Mouse (Mus musculus): ENCODE measurements at regions not wholly inside any gene's neighbourhood (a gene's known extent, or its start where the extent isn't known, plus 50 kb on each side); places are given as distances from the start of the nearest gene placed in this dataset.
"Not testable (repeated sequence)": the region's sequence is repeated elsewhere in the genome, so short reads cannot be mapped to it uniquely, and the experiment has no call there.

- intact Hi-C loops (cut with DNase I) = no loop called here
- DNase-seq (ENCODE audit: low spot score in 2 of 2) = no peak
Observed at GRCm38 (mm10) chr3:83416536-83416935, 288.8 kb downstream of the Dchs2 start.

GRCm38 (mm10) chr3:83424267-83424666 lies 296.5 kb downstream of the Dchs2 start:
- no peak for DNase-seq (ENCODE audit: low spot score in 2 of 2)
- intact Hi-C loops (cut with DNase I) = no loop called here

GRCm38 (mm10) chr3:83429376-83429775 lies 301.6 kb downstream of the Dchs2 start:
- intact Hi-C loops (cut with DNase I) = no loop called here
- DNase-seq (ENCODE audit: low spot score in 2 of 2) = no peak

GRCm38 (mm10) chr3:83446154-83446667 lies 318.5 kb downstream of the Dchs2 start:
- intact Hi-C loops (cut with DNase I) = no loop called here
- DNase-seq (ENCODE audit: low spot score in 2 of 2) = peak; percentile 7 to 13

GRCm38 (mm10) chr3:83450662-83451061 lies 315.5 kb upstream of the Sfrp2 start:
- intact Hi-C loops (cut with DNase I) = no loop called here
- DNase-seq (ENCODE audit: low spot score in 2 of 2) = no peak

GRCm38 (mm10) chr3:83451317-83451716 lies 314.8 kb upstream of the Sfrp2 start:
- intact Hi-C loops (cut with DNase I) = no loop called here
- no peak for DNase-seq (ENCODE audit: low spot score in 2 of 2)

- intact Hi-C loops (cut with DNase I) = no loop called here
Observed at GRCm38 (mm10) chr3:83453462-83453861, 312.7 kb upstream of the Sfrp2 start.

GRCm38 (mm10) chr3:83458450-83458849 lies 307.7 kb upstream of the Sfrp2 start:
- no peak for DNase-seq (ENCODE audit: low spot score in 2 of 2)
- intact Hi-C loops (cut with DNase I) = no loop called here

More at GRCm38 (mm10) chr3:83453462-83453861, 312.7 kb upstream of the Sfrp2 start:
- DNase-seq (ENCODE audit: low spot score in 2 of 2) = no peak

GRCm38 (mm10) chr3:83479251-83479650 lies 286.9 kb upstream of the Sfrp2 start:
- DNase-seq (ENCODE audit: low spot score in 2 of 2) = no peak
- intact Hi-C loops (cut with DNase I) = no loop called here

GRCm38 (mm10) chr3:83480176-83480575 lies 285.9 kb upstream of the Sfrp2 start:
- no peak for DNase-seq (ENCODE audit: low spot score in 2 of 2)
- intact Hi-C loops (cut with DNase I) = no loop called here

GRCm38 (mm10) chr3:83486192-83486716 lies 279.9 kb upstream of the Sfrp2 start:
- intact Hi-C loops (cut with DNase I) = no loop called here
- DNase-seq (ENCODE audit: low spot score in 2 of 2) = peak in 1 of 2 experiments; percentile 4

- peak in 1 of 2 experiments; percentile 7 for DNase-seq (ENCODE audit: low spot score in 2 of 2)
- intact Hi-C loops (cut with DNase I) = no loop called here
Observed at GRCm38 (mm10) chr3:83495584-83495983, 270.5 kb upstream of the Sfrp2 start.

- intact Hi-C loops (cut with DNase I) = no loop called here
- no peak for DNase-seq (ENCODE audit: low spot score in 2 of 2)
Observed at GRCm38 (mm10) chr3:83503901-83504300, 262.2 kb upstream of the Sfrp2 start.

- no peak for DNase-seq (ENCODE audit: low spot score in 2 of 2)
- intact Hi-C loops (cut with DNase I) = no loop called here
Observed at GRCm38 (mm10) chr3:83516614-83517013, 249.5 kb upstream of the Sfrp2 start.

- DNase-seq (ENCODE audit: low spot score in 2 of 2) = no peak
- intact Hi-C loops (cut with DNase I) = no loop called here
Observed at GRCm38 (mm10) chr3:83517914-83518635, 248.0 kb upstream of the Sfrp2 start.

- intact Hi-C loops (cut with DNase I) = no loop called here
- no peak for DNase-seq (ENCODE audit: low spot score in 2 of 2)
Observed at GRCm38 (mm10) chr3:83530243-83530847, 235.8 kb upstream of the Sfrp2 start.

GRCm38 (mm10) chr3:83536624-83537023 lies 229.5 kb upstream of the Sfrp2 start:
- intact Hi-C loops (cut with DNase I) = not testable (repeated sequence)

GRCm38 (mm10) chr3:83537231-83537630 lies 228.9 kb upstream of the Sfrp2 start:
- no peak for DNase-seq (ENCODE audit: low spot score in 2 of 2)
- intact Hi-C loops (cut with DNase I) = no loop called here

More at GRCm38 (mm10) chr3:83536624-83537023, 229.5 kb upstream of the Sfrp2 start:
- not testable (repeated sequence) for DNase-seq (ENCODE audit: low spot score in 2 of 2)

GRCm38 (mm10) chr3:83537711-83538110 lies 228.4 kb upstream of the Sfrp2 start:
- intact Hi-C loops (cut with DNase I) = no loop called here
- no peak for DNase-seq (ENCODE audit: low spot score in 2 of 2)

GRCm38 (mm10) chr3:83538898-83539297 lies 227.2 kb upstream of the Sfrp2 start:
- intact Hi-C loops (cut with DNase I) = no loop called here
- DNase-seq (ENCODE audit: low spot score in 2 of 2) = no peak

Measured in left cerebral cortex, postnatal 14 days (tissue).